Mouse (Mus musculus): ENCODE measurements around the gene Cdk7.
"Not testable (repeated sequence)": the region's sequence is repeated elsewhere in the genome, so short reads cannot be mapped to it uniquely, and the experiment has no call there.

GRCm38 (mm10) chr13:100731462-100732046, 815 bp upstream of the Cdk7 start:
- TF ChIP-seq GATA1, TAL1 (IDR thresholded peaks at IDR 0.05; ENCODE audit: low read length): not testable (repeated sequence)
